Mouse (Mus musculus) intestine, embryonic 15.5 days (tissue): ENCODE results near the gene Prune1. TPM values are rescaled to one million over a fixed set of nuclear protein-coding genes. Genes with fewer than 3 reads are reported as not detected.
A peak's percentile ranks its signal among the peaks of the same experiment; 100 is the strongest.

Source experiments
- ATAC-seq: fragments of 200-750 bp; cut with Nextera tagmentation; 2 replicates; pipeline ENCODE4 v1.8.0; 2017; ENCODE audit warnings: moderate TSS enrichment, moderate library complexity
- H3K27ac ChIP-seq: fragments of 300-500 bp; sonication (generic); 2 replicates; pipeline ENCODE4 v1.5.1; 2015; ENCODE audit warnings: mild to moderate bottlenecking, inconsistent platforms
- H3K27me3 ChIP-seq: fragments of 300-500 bp; sonication (generic); replicated peaks from 2 replicates; pipeline ENCODE4 v1.6.1; 2015; ENCODE audit warnings: inconsistent platforms
- H3K36me3 ChIP-seq: fragments of 300-500 bp; sonication (generic); 2 replicates; pipeline ENCODE4 v1.6.1; 2015; ENCODE audit warnings: inconsistent platforms
- H3K4me1 ChIP-seq: fragments of 300-500 bp; sonication (generic); replicated peaks from 2 replicates; pipeline ENCODE4 v1.6.1; 2015; ENCODE audit warnings: inconsistent platforms
- H3K4me2 ChIP-seq: fragments of 300-500 bp; sonication (generic); replicated peaks from 2 replicates; pipeline ENCODE4 v1.6.1; 2015; ENCODE audit warnings: mild to moderate bottlenecking, inconsistent platforms
- H3K4me3 ChIP-seq: fragments of 300-500 bp; sonication (generic); replicated peaks from 2 replicates; pipeline ENCODE4 v1.5.1; 2015; ENCODE audit warnings: inconsistent platforms
- H3K9ac ChIP-seq: fragments of 300-500 bp; sonication (generic); 2 replicates; pipeline ENCODE4 v1.6.1; 2015; ENCODE audit warnings: inconsistent platforms
- H3K9me3 ChIP-seq: fragments of 300-500 bp; sonication (generic); 2 replicates; pipeline ENCODE4 v1.6.1; 2016; ENCODE audit warnings: inconsistent platforms
- WGBS: fragments of 180-500 bp; shearing (Covaris S2); methylation state at CpG from one replicate; pipeline ENCODE4 v1.1.7; 2015; 5-methylcytosine and 5-hydroxymethylcytosine counted together
- polyA plus RNA-seq: library from polyadenylated mRNA; unstranded; fragments of >200 nt; fragmentation: Nextera tagmentation; extraction: Ambion mirVana; gene quantifications from 2 replicates; pipeline ENCODE4 v1.2.1, GENCODE M21; 2015

The Prune1 gene
- polyA plus RNA-seq, 1 experiment from 2014 or later, result 15.7 TPM

- Histone ChIP-seq H3K4me3 (no peak overlapping the region), H3K4me2 (no peak overlapping the region)
Observed at GRCm38 (mm10) chr3:95270766-95271364, 11.0 kb downstream of the Prune1 start.

GRCm38 (mm10) chr3:95269789-95270188 is 12.1 kb downstream of the Prune1 start:
- Histone ChIP-seq H3K4me3 (no peak overlapping the region), H3K4me1 (no peaks in the 10 kb centered on the region), H3K9ac (no peak overlapping the region), H3K9me3 (no peaks in the 10 kb centered on the region), H3K27me3 (no peaks in the 10 kb centered on the region), H3K4me2 (no peak overlapping the region), H3K36me3 (0 out of 2 replicates have a peak, but pooled peaks cover 10% of the 10 kb centered on the region), H3K27ac (no peak overlapping the region)
- WGBS, result 86% methylated on average over 5 of the region's 5 CpGs
- ATAC-seq, result no peak

More at GRCm38 (mm10) chr3:95270766-95271364, 11.0 kb downstream of the Prune1 start:
- no peak overlapping the region for H3K27ac ChIP-seq
- 0 out of 2 replicates have a peak, but pooled peaks cover 10% of the 10 kb centered on the region for H3K36me3 ChIP-seq
- H3K9me3 ChIP-seq, result no peaks in the 10 kb centered on the region
- no peak for ATAC-seq
- H3K27me3 ChIP-seq, result no peaks in the 10 kb centered on the region
- 83% methylated on average over 12 of the region's 12 CpGs for WGBS
- H3K9ac ChIP-seq, result no peak overlapping the region
- H3K4me1 ChIP-seq, result no peaks in the 10 kb centered on the region

GRCm38 (mm10) chr3:95267855-95268254 is 14.0 kb downstream of the Prune1 start:
- H3K27ac ChIP-seq, result no peak overlapping the region
- no peaks in the 10 kb centered on the region for H3K4me1 ChIP-seq
- H3K4me2 ChIP-seq, result no peak overlapping the region
- no peak overlapping the region for H3K4me3 ChIP-seq
- ATAC-seq, result no peak; the same call in 1 of the 2 replicates
- no peaks in the 10 kb centered on the region for H3K9me3 ChIP-seq
- H3K27me3 ChIP-seq, result no peaks in the 10 kb centered on the region
- H3K9ac ChIP-seq, result no peak overlapping the region
- H3K36me3 ChIP-seq, result peaks cover 15% of the 10 kb centered on the region; the same call in 1 of the 2 replicates

- H3K27me3 ChIP-seq, result no peaks in the 10 kb centered on the region
- 89% methylated on average over 3 of the region's 3 CpGs for WGBS
- H3K9me3 ChIP-seq, result no peaks in the 10 kb centered on the region
- H3K4me2 ChIP-seq, result no peak overlapping the region
- H3K27ac ChIP-seq, result no peak overlapping the region
- no peaks in the 10 kb centered on the region for H3K4me1 ChIP-seq
- H3K36me3 ChIP-seq, result peaks cover 19% of the 10 kb centered on the region
- H3K9ac ChIP-seq, result no peak overlapping the region
- H3K4me3 ChIP-seq, result no peak overlapping the region
- no peak for ATAC-seq
Observed at GRCm38 (mm10) chr3:95266052-95266451, 15.8 kb downstream of the Prune1 start.

GRCm38 (mm10) chr3:95264724-95265123 is 17.2 kb downstream of the Prune1 start:
- ATAC-seq, result no peak
- Histone ChIP-seq H3K4me3 (no peak overlapping the region), H3K27me3 (no peaks in the 10 kb centered on the region), H3K4me1 (no peaks in the 10 kb centered on the region), H3K9ac (no peak overlapping the region), H3K36me3 (peaks cover 23% of the 10 kb centered on the region), H3K27ac (no peak overlapping the region), H3K4me2 (no peak overlapping the region), H3K9me3 (no peaks in the 10 kb centered on the region)
- 88% methylated on average over 1 of the region's 1 CpGs for WGBS

- H3K9ac ChIP-seq, result no peak overlapping the region
- no peaks in the 10 kb centered on the region for H3K9me3 ChIP-seq
- no peak overlapping the region for H3K4me3 ChIP-seq
- no peaks in the 10 kb centered on the region for H3K4me1 ChIP-seq
- no peak overlapping the region for H3K27ac ChIP-seq
- 41% methylated on average over 11 of the region's 11 CpGs for WGBS
- H3K4me2 ChIP-seq, result peak overlapping the region; percentile 26; the same call in 1 of the 2 replicates
- H3K27me3 ChIP-seq, result no peaks in the 10 kb centered on the region
- H3K36me3 ChIP-seq, result peaks cover 27% of the 10 kb centered on the region
- peak; percentile 92 for ATAC-seq
Observed at GRCm38 (mm10) chr3:95263089-95263739, 18.7 kb downstream of the Prune1 start.

- peaks cover 27% of the 10 kb centered on the region for H3K36me3 ChIP-seq
- ATAC-seq, result no peak
- 89% methylated on average over 4 of the region's 4 CpGs for WGBS
Observed at GRCm38 (mm10) chr3:95261975-95262374, 19.9 kb downstream of the Prune1 start.

GRCm38 (mm10) chr3:95256931-95257330 is 24.9 kb downstream of the Prune1 start:
- Histone ChIP-seq H3K27me3 (no peaks in the 10 kb centered on the region), H3K9me3 (no peaks in the 10 kb centered on the region), H3K4me2 (no peak overlapping the region), H3K27ac (no peak overlapping the region), H3K4me3 (no peak overlapping the region), H3K36me3 (peaks cover 22% of the 10 kb centered on the region), H3K9ac (no peak overlapping the region), H3K4me1 (no peaks in the 10 kb centered on the region)
- WGBS, result 83% methylated on average over 5 of the region's 5 CpGs
- no peak for ATAC-seq

More at GRCm38 (mm10) chr3:95261975-95262374, 19.9 kb downstream of the Prune1 start:
- H3K27me3 ChIP-seq, result no peaks in the 10 kb centered on the region
- no peak overlapping the region for H3K9ac ChIP-seq
- no peak overlapping the region for H3K4me3 ChIP-seq
- H3K4me1 ChIP-seq, result no peaks in the 10 kb centered on the region
- H3K9me3 ChIP-seq, result no peaks in the 10 kb centered on the region
- H3K4me2 ChIP-seq, result no peak overlapping the region
- no peak overlapping the region for H3K27ac ChIP-seq

- Histone ChIP-seq H3K9ac (no peak within 1 kb of the TSS), H3K4me1 (no peaks in the 10 kb centered on the region), H3K27me3 (no peaks in the 10 kb centered on the region), H3K4me2 (no peak within 1 kb of the TSS), H3K4me3 (no peak within 1 kb of the TSS), H3K9me3 (no peaks in the 10 kb centered on the region), H3K36me3 (no peaks in the 10 kb centered on the region), H3K27ac (no peak within 1 kb of the TSS)
- ATAC-seq, result peak; percentile 53
- WGBS, result 35% methylated on average over 7 of the region's 7 CpGs
Observed at GRCm38 (mm10) chr3:95250783-95251424, 31.0 kb downstream of the Prune1 start, which contains the start of gene Bnipl. TSS of gene Bnipl (minus strand) at chr3:95251193.

- 82% methylated on average over 5 of the region's 5 CpGs for WGBS
- Histone ChIP-seq H3K27ac (no peak overlapping the region), H3K4me1 (no peaks in the 10 kb centered on the region), H3K9ac (no peak overlapping the region), H3K27me3 (no peaks in the 10 kb centered on the region), H3K4me2 (no peak overlapping the region), H3K9me3 (no peaks in the 10 kb centered on the region), H3K36me3 (no peaks in the 10 kb centered on the region), H3K4me3 (no peak overlapping the region)
- no peak for ATAC-seq
Observed at GRCm38 (mm10) chr3:95250361-95250760, 31.5 kb downstream of the Prune1 start.

GRCm38 (mm10) chr3:95247660-95248336 is 34.1 kb downstream of the Prune1 start:
- WGBS, result 65% methylated on average over 1 of the region's 1 CpGs
- H3K27ac ChIP-seq, result no peak overlapping the region
- no peaks in the 10 kb centered on the region for H3K9me3 ChIP-seq
- H3K36me3 ChIP-seq, result no peaks in the 10 kb centered on the region
- H3K4me2 ChIP-seq, result no peak overlapping the region
- H3K4me1 ChIP-seq, result no peaks in the 10 kb centered on the region
- H3K27me3 ChIP-seq, result no peaks in the 10 kb centered on the region
- H3K9ac ChIP-seq, result no peak overlapping the region
- no peak for ATAC-seq
- no peak overlapping the region for H3K4me3 ChIP-seq
